Mouse (Mus musculus) CH12.LX (cell line): ENCODE results near the gene Ophn1. TPM values are rescaled to one million over a fixed set of nuclear protein-coding genes. Genes with fewer than 3 reads are reported as not detected.

Experiments
- DNase-seq: peaks from one replicate; pipeline ENCODE4 v3.0.0-alpha.2; 2013; ENCODE audit errors: extremely low read depth
- H3K27ac ChIP-seq: 2 replicates; pipeline ENCODE4 v1.5.1; 2012; ENCODE audit warnings: low read depth, mild to moderate bottlenecking, control low read depth, moderate library complexity; ENCODE audit not compliant: insufficient read depth
- H3K27me3 ChIP-seq: replicated peaks from 2 replicates; pipeline ENCODE3; 2012; ENCODE audit warnings: inconsistent platforms
- H3K36me3 ChIP-seq, 2 experiments: replicated peaks in 1 of 2; 2 replicates each; pipeline versions ENCODE3 to v1.6.1; 2012; ENCODE audit warnings: inconsistent platforms in 1 of 2, low read length in 1 of 2, mild to moderate bottlenecking in 1 of 2, mixed read lengths in 1 of 2, moderate library complexity in 1 of 2; ENCODE audit not compliant: control insufficient read depth in 1 of 2, insufficient read depth in 1 of 2
- H3K4me1 ChIP-seq, 2 experiments: 2 replicates each; pipeline ENCODE4 v1.6.1; 2012; ENCODE audit warnings: inconsistent platforms in 1 of 2, moderate library complexity in 1 of 2; ENCODE audit not compliant: insufficient read depth in 2 of 2, control insufficient read depth in 1 of 2
- H3K4me2 ChIP-seq: 2 replicates; pipeline ENCODE4 v1.6.1; 2012; ENCODE audit warnings: low read depth, mild to moderate bottlenecking, control low read depth; ENCODE audit not compliant: poor library complexity, insufficient read depth, severe bottlenecking
- H3K4me3 ChIP-seq, 3 experiments: fragments of 150-350 bp in 1 of 3; sonication (generic) in 1 of 3; replicated peaks in 1 of 3; 2 replicates each; pipeline versions ENCODE3 to v1.5.1; 2011 to 2012; ENCODE audit warnings: low read depth in 2 of 3, low read length in 2 of 3, mild to moderate bottlenecking in 2 of 3, moderate library complexity in 2 of 3, control low read depth in 1 of 3, improper control_type of control experiment in 1 of 3, inconsistent platforms in 1 of 3, mixed read lengths in 1 of 3; ENCODE audit not compliant: poor library complexity in 1 of 3
- H3K79me2 ChIP-seq: replicated peaks from 2 replicates; pipeline ENCODE4 v1.6.1; 2012; ENCODE audit warnings: mild to moderate bottlenecking, moderate library complexity; ENCODE audit not compliant: control insufficient read depth, poor library complexity, insufficient read depth, severe bottlenecking; ENCODE audit errors: extremely low read depth
- H3K9ac ChIP-seq: 2 replicates; pipeline ENCODE4 v1.6.1; 2012; ENCODE audit warnings: low read depth, mild to moderate bottlenecking, control low read depth, moderate library complexity; ENCODE audit not compliant: insufficient read depth
- H3K9me3 ChIP-seq: replicated peaks from 2 replicates; pipeline ENCODE3; 2012; ENCODE audit warnings: low read length, inconsistent platforms, mixed read lengths
- BHLHE40 ChIP-seq: IDR thresholded peaks from 2 replicates; pipeline ENCODE4 v1.6.1; 2011; ENCODE audit warnings: mild to moderate bottlenecking, low read depth, low read length, improper control_type of control experiment
- CHD1 ChIP-seq: IDR thresholded peaks from 2 replicates; pipeline ENCODE4 v1.6.1; 2012; ENCODE audit warnings: low read depth, low read length, improper control_type of control experiment, inconsistent platforms
- CHD2 ChIP-seq: IDR thresholded peaks from 2 replicates; pipeline ENCODE4 v1.6.1; 2011; ENCODE audit warnings: low read length, improper control_type of control experiment
- CTCF ChIP-seq, 2 experiments: IDR thresholded peaks in 1 of 2; conservative IDR thresholded peaks in 1 of 2; 2 replicates each; pipeline ENCODE4 v1.5.1; 2011 to 2012; ENCODE audit warnings: low read depth in 2 of 2, low read length in 2 of 2, improper control_type of control experiment in 1 of 2, inconsistent platforms in 1 of 2, mild to moderate bottlenecking in 1 of 2, moderate library complexity in 1 of 2
- E2F4 ChIP-seq: IDR thresholded peaks from 2 replicates; pipeline ENCODE4 v1.6.1; 2011; ENCODE audit warnings: low read depth, low read length, improper control_type of control experiment; ENCODE audit not compliant: insufficient replicate concordance
- ELF1 ChIP-seq: IDR thresholded peaks from 2 replicates; pipeline ENCODE4 v1.6.1; 2014; ENCODE audit warnings: low read depth, mild to moderate bottlenecking, inconsistent platforms, low read length, improper control_type of control experiment
- ETS1 ChIP-seq: conservative IDR thresholded peaks from 2 replicates; pipeline ENCODE4 v1.6.1; 2012; ENCODE audit warnings: low read depth, mild to moderate bottlenecking, inconsistent platforms, low read length, improper control_type of control experiment, moderate library complexity
- IRF4 ChIP-seq: IDR thresholded peaks from 2 replicates; pipeline ENCODE4 v1.6.1; 2014; ENCODE audit warnings: low read depth, mild to moderate bottlenecking, inconsistent platforms, low read length, improper control_type of control experiment
- JUN ChIP-seq: IDR thresholded peaks from 2 replicates; pipeline ENCODE4 v1.6.1; 2011; ENCODE audit warnings: low read depth, mild to moderate bottlenecking, low read length, improper control_type of control experiment, moderate library complexity; ENCODE audit not compliant: insufficient read depth
- JUND ChIP-seq: conservative IDR thresholded peaks from 2 replicates; pipeline ENCODE4 v1.6.1; 2011; ENCODE audit warnings: low read depth, low read length, improper control_type of control experiment
- KAT2A ChIP-seq: IDR thresholded peaks from 2 replicates; pipeline ENCODE4 v1.6.1; 2012; ENCODE audit warnings: low read length, improper control_type of control experiment, inconsistent platforms; ENCODE audit not compliant: insufficient replicate concordance
- MAFK ChIP-seq: IDR thresholded peaks from 2 replicates; pipeline ENCODE4 v1.6.1; 2011; ENCODE audit warnings: low read length, improper control_type of control experiment; ENCODE audit not compliant: insufficient replicate concordance
- MAX ChIP-seq: IDR thresholded peaks from 2 replicates; pipeline ENCODE4 v1.6.1; 2011; ENCODE audit warnings: low read length, improper control_type of control experiment
- MEF2A ChIP-seq: IDR thresholded peaks from 2 replicates; pipeline ENCODE4 v1.6.1; 2014; ENCODE audit warnings: low read depth, mild to moderate bottlenecking, inconsistent platforms, low read length, improper control_type of control experiment, borderline replicate concordance
- MXI1 ChIP-seq: IDR thresholded peaks from 2 replicates; pipeline ENCODE4 v1.6.1; 2011; ENCODE audit warnings: mild to moderate bottlenecking, low read depth, low read length, improper control_type of control experiment
- MYC ChIP-seq: IDR thresholded peaks from 2 replicates; pipeline ENCODE4 v1.6.1; 2011; ENCODE audit warnings: low read depth, mild to moderate bottlenecking, improper control_type of control experiment, low read length
- NELFE ChIP-seq: IDR thresholded peaks from 2 replicates; pipeline ENCODE4 v1.6.1; 2011; ENCODE audit warnings: low read depth, low read length, improper control_type of control experiment
- NRF1 ChIP-seq: IDR thresholded peaks from 2 replicates; pipeline ENCODE4 v1.6.1; 2014; ENCODE audit warnings: low read depth, mild to moderate bottlenecking, inconsistent platforms, low read length, improper control_type of control experiment, moderate library complexity
- RAD21 ChIP-seq: IDR thresholded peaks from 2 replicates; pipeline ENCODE4 v1.6.1; 2011; ENCODE audit warnings: low read depth, mild to moderate bottlenecking, low read length, improper control_type of control experiment, moderate library complexity
- SIN3A ChIP-seq: IDR thresholded peaks from 2 replicates; pipeline ENCODE4 v1.6.1; 2012; ENCODE audit warnings: low read length, improper control_type of control experiment, inconsistent platforms
- SMC3 ChIP-seq: IDR thresholded peaks from 2 replicates; pipeline ENCODE4 v1.6.1; 2011; ENCODE audit warnings: low read depth, low read length, improper control_type of control experiment
- UBTF ChIP-seq: IDR thresholded peaks from 2 replicates; pipeline ENCODE4 v1.6.1; 2012; ENCODE audit warnings: low read depth, mild to moderate bottlenecking, inconsistent platforms, low read length, improper control_type of control experiment, moderate library complexity
- USF2 ChIP-seq: conservative IDR thresholded peaks from 2 replicates; pipeline ENCODE4 v1.6.1; 2011; ENCODE audit warnings: low read depth, low read length, improper control_type of control experiment
- ZKSCAN1 ChIP-seq: IDR thresholded peaks from 2 replicates; pipeline ENCODE4 v1.6.1; 2012; ENCODE audit warnings: low read depth, inconsistent platforms, low read length, improper control_type of control experiment, borderline replicate concordance
- ZNF384 ChIP-seq: IDR thresholded peaks from 2 replicates; pipeline ENCODE4 v1.6.1; 2012; ENCODE audit warnings: low read depth, low read length, improper control_type of control experiment, inconsistent platforms
- dilution Hi-C: fragments of 300-500 bp; cut with MboI; formaldehyde crosslinking; loops from 2 replicates; pipeline ENCODE4 v1.14.3; 2020; ENCODE audit warnings: low sequenced_read_pairs; ENCODE audit not compliant: extremely low pct_unique_long_range_greater_than_20kb, extremely low pct_ligation_motif_present
- in situ Hi-C: fragments of 300-500 bp; cut with MboI; formaldehyde crosslinking; loops from 3 replicates; pipeline ENCODE4 v1.14.3; 2019; ENCODE audit warnings: low sequenced_read_pairs, low pct_ligation_motif_present, low pct_unique_long_range_greater_than_20kb, mixed read lengths
- polyA plus RNA-seq: library from polyadenylated mRNA; unstranded; fragments of >175 nt; gene quantifications from 2 replicates; pipeline ENCODE4 v1.2.1, GENCODE M21; 2012; ENCODE audit warnings: low read depth; ENCODE audit not compliant: insufficient read length
- total RNA-seq, 2 experiments: library from RNA; depleted of rRNA; stranded (reverse); fragments of 300-350 nt in 1 of 2; fragments of >200 nt in 1 of 2; gene quantifications; 2 replicates each; pipeline ENCODE4 v1.2.3; 2012 to 2014

Gene Ophn1
- total and polyA plus RNA-seq, 3 experiments = not detected

DNA sequence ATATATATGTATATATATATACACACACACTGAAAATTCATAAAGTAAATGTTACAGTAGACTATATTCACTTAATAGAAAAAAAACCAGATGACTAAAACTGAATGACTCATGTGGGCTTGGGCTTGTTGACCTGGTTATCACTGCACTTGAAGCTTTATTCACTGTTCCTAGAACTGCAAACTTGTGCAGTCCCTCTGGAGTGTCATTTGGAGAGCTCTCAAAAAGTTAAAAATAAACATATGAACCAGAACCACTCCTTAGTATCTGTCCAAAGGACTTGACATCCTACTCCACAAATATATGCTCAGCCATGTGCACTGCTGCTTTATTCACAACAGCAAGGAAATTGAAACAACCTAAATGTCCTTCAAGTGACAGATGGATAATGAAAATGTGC is 219.8 kb downstream of the Ophn1 start:
- Histone ChIP-seq H3K27ac (no peak overlapping the region), H3K9ac (no peak overlapping the region), H3K79me2 (no peaks in the 10 kb centered on the region), H3K4me1 (no peaks in the 10 kb centered on the region), H3K27me3 (no peaks in the 10 kb centered on the region), H3K4me2 (no peak overlapping the region), H3K4me3 (no peak overlapping the region), H3K9me3 (no peaks in the 10 kb centered on the region), H3K36me3 (no peaks in the 10 kb centered on the region)
- TF ChIP-seq CTCF (conservative IDR thresholded peaks at IDR 0.05 in 1 of 2, IDR thresholded peaks at IDR 0.05 in 1 of 2; ENCODE audit: low read depth in 2 of 2, low read length in 2 of 2) = no peak
- no peak for TF ChIP-seq JUN
- no peak for TF ChIP-seq SIN3A
- TF ChIP-seq NRF1 = no peak
- no peak for TF ChIP-seq MYC
- no peak for TF ChIP-seq CHD1
- no peak for TF ChIP-seq IRF4
- TF ChIP-seq BHLHE40 = no peak
- TF ChIP-seq ELF1 = no peak
- TF ChIP-seq RAD21 = no peak
- no peak for TF ChIP-seq USF2
- no peak for TF ChIP-seq MAFK
- no peak for TF ChIP-seq MXI1
- no peak for TF ChIP-seq MAX
- no peak for TF ChIP-seq NELFE
- TF ChIP-seq SMC3 = no peak
- TF ChIP-seq MEF2A = no peak
- no peak for TF ChIP-seq ZKSCAN1
- TF ChIP-seq E2F4 = no peak
- no peak for TF ChIP-seq ZNF384
- dilution Hi-C loops = no loop called here
- in situ Hi-C loops = no loop called here
- no peak for DNase-seq

DNA sequence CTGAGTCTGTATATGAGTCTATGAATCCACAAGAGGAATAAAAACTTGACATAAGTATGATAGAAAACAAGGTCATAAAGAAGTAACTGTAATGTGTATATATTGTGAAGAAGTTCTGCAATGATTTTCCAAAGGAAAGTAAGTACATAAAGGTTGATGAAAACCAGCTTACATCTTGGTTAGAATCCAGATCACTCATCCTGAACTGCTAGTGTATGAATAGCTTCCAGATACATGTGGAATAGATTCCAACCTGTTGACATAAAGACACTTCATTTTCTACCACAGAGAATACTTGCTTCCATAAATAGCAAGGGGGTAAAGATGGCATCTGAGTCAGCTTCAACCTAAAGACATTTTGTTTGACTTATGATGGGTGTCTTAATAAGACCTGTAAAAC is 239.4 kb downstream of the Ophn1 start:
- Histone ChIP-seq H3K4me2 (no peak overlapping the region), H3K79me2 (no peaks in the 10 kb centered on the region), H3K9ac (no peak overlapping the region), H3K4me3 (no peak overlapping the region), H3K27ac (no peak overlapping the region), H3K27me3 (no peaks in the 10 kb centered on the region), H3K36me3 (no peaks in the 10 kb centered on the region)
- dilution Hi-C loops (no loop called here), in situ Hi-C loops (no loop called here)
- DNase-seq = no peak
- TF ChIP-seq ETS1 (no peak), NELFE (no peak), JUND (no peak), KAT2A (no peak), CHD2 (no peak), CHD1 (no peak), ZKSCAN1 (no peak), UBTF (no peak)
- TF ChIP-seq, all 38 proteins: peak for 0
- Histone ChIP-seq H3K9me3 (no peaks in the 10 kb centered on the region), H3K4me1 (no peaks in the 10 kb centered on the region)
